Comparison of ENCODE assay signal across 14 mouse cellular contexts in the genomic region with DNA sequence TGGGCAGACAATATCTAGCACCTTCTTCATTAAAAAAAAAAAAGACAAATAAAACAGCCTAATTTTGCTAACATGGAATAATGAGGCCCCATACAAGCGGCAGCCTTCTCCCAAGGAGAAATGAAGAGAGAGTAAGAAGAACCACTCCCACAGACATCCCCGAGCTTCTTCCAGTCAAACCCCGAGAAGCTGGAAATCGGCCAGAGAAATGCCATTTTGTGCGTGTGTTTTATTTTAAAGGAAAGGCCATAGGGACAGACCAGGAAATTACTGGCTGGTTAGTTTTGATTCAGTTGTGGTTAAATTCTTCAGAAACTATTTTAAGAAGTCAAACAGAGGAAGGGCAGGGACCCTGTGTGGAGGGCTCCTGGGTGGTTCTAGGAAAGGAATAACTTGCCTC.
A peak's percentile ranks its signal among the peaks of the same experiment; 100 is the strongest.
DNase-seq lines count a peak whose midpoint lies in the region; TF ChIP-seq lines count a peak whose summit lies in the region.
"Had no signal": no experiment of that assay in that cellular context is flagged by ENCODE, and none has a peak within 500 bp of the region (broad histone marks: within the 10 kb centered on the region; RNA-seq: fewer than 3 reads in every experiment).

No protein-coding gene starts in this region.

- no peak overlapping the region for H3K4me3 ChIP-seq in lung, adult 2 months (replicated peaks; ENCODE audit: extremely low read depth, low read depth, low read length)
- H3K4me3 ChIP-seq: hindbrain, embryonic 13.5 days; limb, embryonic 15.5 days had no signal

- TF ChIP-seq POLR2A in lung, adult 2 months (IDR thresholded peaks at IDR 0.05; ENCODE audit: borderline replicate concordance, extremely low read depth, low read depth, low read length), result no peak

- DNase-seq in embryo, embryonic 11 days, result peak; percentile 12
- DNase-seq in embryo, embryonic 10 days (ENCODE audit: low spot score), result no peak
- peak; percentile 27 for DNase-seq in kidney, postnatal 10 days
- no peak for DNase-seq in kidney, adult 8-10 months
- DNase-seq in lung, postnatal 10 days, result peak; percentile 4
- no peak for DNase-seq in lung, adult 2 months
- no peak for DNase-seq in right cerebral cortex, postnatal 25 days
- DNase-seq: adrenal gland, postnatal 36 days; gastrocnemius, postnatal 25 days; kidney, adult 18-20 months; lung, adult 18-20 months; thymus, postnatal 4 days had no signal

- 24% methylated on average over 5 of the region's 5 CpGs for WGBS in lung, adult 2 months

- H3K4me1 ChIP-seq in lung, adult 2 months (ENCODE audit: control insufficient read depth, insufficient read depth, low read length), result no peaks in the 10 kb centered on the region

- TF ChIP-seq CTCF in lung, adult 2 months (IDR thresholded peaks at IDR 0.05; ENCODE audit: insufficient read depth, low read length), result no peak

Comparison
In these comparisons a context has a peak if more than half of its experiments do, and no peak if none do; other contexts are left out.
1. DNase-seq: peak in embryo, embryonic 11 days (single experiment), kidney, postnatal 10 days (single experiment) and lung, postnatal 10 days (single experiment); none in embryo, embryonic 10 days (single experiment), kidney, adult 8-10 months (0 of 2), lung, adult 2 months (single experiment) and right cerebral cortex, postnatal 25 days (single experiment).